Mouse (Mus musculus): Measurements from ENCODE around the gene Adam8. TPM values are rescaled to one million over a fixed set of nuclear protein-coding genes. Genes with fewer than 3 reads are reported as not detected.
A peak's percentile ranks its signal among the peaks of the same experiment; 100 is the strongest.

The Adam8 gene
- polyA plus RNA-seq, 1 experiment: 3.7 TPM

- WGBS: 53% methylated on average over 3 of the region's 3 CpGs
These were observed 11.6 kb downstream of the Adam8 start for GRCm38 (mm10) chr7:139980778-139981177.

DNA sequence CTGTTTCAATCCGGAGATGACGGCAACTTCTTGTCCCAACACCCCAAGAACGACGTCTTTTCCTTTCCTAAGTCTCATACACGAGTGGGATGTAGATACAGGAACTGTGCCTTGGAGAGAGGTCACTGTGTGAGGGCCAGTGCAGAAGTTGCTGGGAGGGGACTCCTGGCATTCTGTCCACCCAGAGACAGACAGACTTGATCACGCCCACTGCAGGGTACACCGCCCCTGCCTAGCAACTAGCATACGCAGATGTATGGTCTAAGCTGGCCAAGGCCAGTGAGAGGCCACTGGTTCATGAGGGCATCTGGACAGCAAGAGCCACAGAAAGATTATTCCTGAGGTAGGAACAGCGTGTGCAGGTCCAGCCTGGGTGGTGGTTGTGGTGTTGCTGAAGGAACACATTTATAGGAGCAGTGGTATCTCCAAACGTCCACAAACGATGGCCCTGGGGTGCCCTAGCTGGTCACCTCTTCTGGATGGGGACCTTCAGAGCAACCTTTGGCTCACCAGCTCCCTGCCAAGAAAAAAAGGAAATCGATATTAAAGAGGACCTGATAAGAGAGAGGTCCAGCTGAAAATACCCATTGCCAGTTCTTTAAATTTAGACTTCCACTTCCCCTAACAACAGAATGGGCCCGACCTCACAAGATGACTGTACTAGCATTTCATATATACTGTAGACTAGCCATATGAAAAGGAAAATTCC, 13.2 kb downstream of the Adam8 start:
- DNase-seq (ENCODE audit: low read depth, low spot score): no peak
- 27% methylated on average over 13 of the region's 13 CpGs for WGBS

More at GRCm38 (mm10) chr7:139980778-139981177, 11.6 kb downstream of the Adam8 start:
- DNase-seq (ENCODE audit: low read depth, low spot score): no peak

DNA sequence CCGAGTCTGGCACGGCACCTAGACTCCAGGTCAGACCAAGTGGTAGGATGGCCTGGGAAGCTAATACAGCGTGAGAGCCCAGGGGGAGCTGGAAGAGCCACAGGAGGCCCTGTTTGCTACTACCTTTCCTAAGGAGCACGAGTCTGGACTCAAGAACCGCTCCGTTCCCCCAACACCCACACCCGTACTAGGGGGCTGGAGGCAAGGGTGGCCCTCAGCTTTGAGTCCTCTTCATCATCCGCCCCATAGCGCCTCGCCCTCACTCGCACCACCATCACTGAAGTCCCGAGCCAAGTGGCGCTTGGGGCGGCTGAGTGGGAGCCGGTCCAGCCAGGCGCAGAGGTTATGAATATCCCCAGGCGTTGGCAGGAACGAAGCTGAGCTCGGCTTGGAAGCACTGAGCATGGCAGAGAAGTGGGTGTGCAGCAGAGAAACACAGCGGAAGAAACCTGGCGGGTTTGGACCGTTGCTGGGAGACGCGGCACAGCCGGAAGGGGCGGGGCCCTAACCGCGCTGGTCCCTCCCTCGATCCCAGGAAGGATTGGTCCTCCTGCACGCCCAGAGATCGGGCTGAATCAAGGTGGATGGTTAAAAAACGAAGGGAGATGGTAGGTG, 14.0 kb downstream of the Adam8 start, which contains the start of gene 6430531B16Rik:
Gene 6430531B16Rik, minus strand, starts transcription at position 478 of the 615 bp plus-strand sequence.
- peak; percentile 40 for DNase-seq (ENCODE audit: low read depth, low spot score)
- WGBS: 5% methylated on average over 32 of the region's 32 CpGs

- DNase-seq (ENCODE audit: low read depth, low spot score): no peak
- WGBS: 48% methylated on average over 5 of the region's 5 CpGs
These were observed 16.9 kb downstream of the Adam8 start for GRCm38 (mm10) chr7:139975471-139975870.

DNA sequence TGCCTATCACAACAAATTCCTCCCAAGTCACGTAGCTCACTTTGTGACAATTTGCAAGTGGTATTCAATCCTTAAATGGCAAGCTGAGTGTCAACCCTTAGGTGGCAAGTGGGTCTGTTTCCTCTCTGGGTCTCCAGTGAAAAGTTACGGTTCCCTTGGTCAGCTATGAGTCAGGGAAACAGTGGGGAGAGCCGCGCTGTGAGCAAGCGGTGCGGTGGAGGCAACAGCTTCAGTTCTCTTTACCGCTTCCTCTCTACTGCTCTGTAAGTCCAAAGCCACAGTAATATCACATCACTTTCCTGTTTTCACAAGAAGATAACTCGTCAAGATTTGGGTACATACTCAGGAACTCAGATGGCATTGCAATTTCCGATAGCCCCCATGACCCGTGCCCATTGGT, 18.1 kb downstream of the Adam8 start:
- DNase-seq (ENCODE audit: low read depth, low spot score): no peak
- 76% methylated on average over 10 of the region's 10 CpGs for WGBS

- no peak for DNase-seq (ENCODE audit: low read depth, low spot score)
These were observed 19.4 kb downstream of the Adam8 start for GRCm38 (mm10) chr7:139972923-139973331.

- 49% methylated on average over 6 of the region's 6 CpGs for WGBS
- no peak for DNase-seq (ENCODE audit: low read depth, low spot score)
These were observed 20.9 kb downstream of the Adam8 start for GRCm38 (mm10) chr7:139971436-139971835.

- DNase-seq (ENCODE audit: low read depth, low spot score): no peak
- WGBS: 69% methylated on average over 5 of the region's 5 CpGs
These were observed 21.4 kb downstream of the Adam8 start for GRCm38 (mm10) chr7:139970979-139971378.

GRCm38 (mm10) chr7:139970216-139970919, 22.0 kb downstream of the Adam8 start:
- WGBS: 80% methylated on average over 10 of the region's 10 CpGs
- DNase-seq (ENCODE audit: low read depth, low spot score): no peak

DNA sequence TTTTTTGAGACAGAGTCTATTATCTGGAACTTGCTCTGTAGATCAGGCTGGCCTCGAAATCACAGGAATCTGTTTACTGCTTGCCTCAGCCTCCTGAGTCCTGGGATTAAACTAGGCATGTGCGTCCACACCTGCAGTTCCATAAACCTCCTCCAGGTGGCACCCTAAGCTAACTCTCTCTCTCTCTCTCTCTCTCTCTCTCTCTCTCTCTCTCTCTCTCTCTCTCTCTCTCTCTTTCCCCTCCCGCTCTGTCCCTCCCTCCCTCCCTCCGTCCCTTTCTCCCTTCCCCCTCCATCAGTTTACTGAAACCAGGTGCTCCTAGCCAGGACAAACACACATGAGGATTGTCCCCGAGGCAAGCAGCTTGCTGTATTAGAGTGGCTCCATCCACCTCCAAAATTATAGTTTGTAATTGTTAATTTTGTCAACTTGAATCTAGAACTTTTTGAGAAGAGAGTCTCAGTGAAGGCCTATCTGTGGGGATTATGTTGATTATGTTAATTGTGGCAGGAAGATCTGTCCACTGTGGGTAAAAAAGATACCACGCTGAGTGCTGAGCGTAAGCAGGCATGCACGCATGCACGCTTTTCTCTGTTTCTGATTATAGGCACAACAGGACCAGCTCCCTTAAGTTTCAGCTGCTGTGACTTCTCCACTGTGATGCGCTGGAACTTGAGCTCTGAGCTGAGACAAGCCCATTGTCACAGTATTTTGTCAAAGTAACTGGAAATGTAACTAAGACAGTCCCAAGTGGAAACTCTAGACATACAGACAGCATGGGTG, 22.8 kb downstream of the Adam8 start:
- DNase-seq (ENCODE audit: low read depth, low spot score): peak; percentile 33
- WGBS: 44% methylated on average over 10 of the region's 10 CpGs

GRCm38 (mm10) chr7:139968428-139968827, 23.9 kb downstream of the Adam8 start:
- no peak for DNase-seq (ENCODE audit: low read depth, low spot score)
- 44% methylated on average over 5 of the region's 5 CpGs for WGBS

DNA sequence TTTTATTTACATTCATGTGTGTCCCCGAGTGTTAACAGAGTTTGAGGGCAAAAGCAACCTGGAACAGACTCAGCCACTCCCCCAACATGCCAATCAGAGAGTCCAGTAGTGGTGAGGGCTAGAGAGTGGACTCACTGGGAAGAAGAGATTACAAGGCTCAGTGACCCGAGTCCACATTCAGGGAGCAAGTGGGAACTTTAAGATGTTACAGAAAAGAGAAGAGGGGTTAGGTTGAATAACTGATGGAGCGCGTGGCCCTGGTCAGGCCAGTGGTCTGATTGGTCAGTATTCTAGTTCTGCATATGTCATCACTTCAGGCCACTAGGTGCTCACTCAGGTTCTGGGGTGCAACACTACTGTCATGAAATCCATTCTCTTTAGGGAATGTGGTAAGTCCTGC, 25.2 kb downstream of the Adam8 start:
- DNase-seq (ENCODE audit: low read depth, low spot score): no peak
- WGBS: 42% methylated on average over 4 of the region's 4 CpGs

GRCm38 (mm10) chr7:139963814-139964213, 28.5 kb downstream of the Adam8 start:
- DNase-seq (ENCODE audit: low read depth, low spot score): no peak
- 47% methylated on average over 4 of the region's 4 CpGs for WGBS

DNA sequence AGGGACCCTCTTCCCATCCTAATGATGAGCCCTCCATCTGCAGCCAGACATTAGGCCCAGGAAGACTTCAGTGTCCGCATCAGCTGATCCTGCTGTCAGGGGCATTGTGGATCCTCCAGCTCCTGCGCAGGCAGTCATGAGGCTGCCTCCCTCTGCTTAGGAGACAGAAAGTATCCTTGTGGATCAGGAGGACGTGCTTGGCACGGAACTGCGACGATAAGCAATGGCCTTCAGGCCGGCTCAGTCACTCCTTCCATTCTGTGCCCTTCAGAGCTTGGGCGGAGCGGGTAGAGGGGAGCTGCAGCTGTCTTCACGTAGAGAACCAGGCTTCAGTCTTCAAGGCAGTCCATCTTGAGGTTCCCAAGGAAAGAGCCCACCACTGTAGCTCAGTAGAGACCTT, 31.2 kb downstream of the Adam8 start:
- DNase-seq (ENCODE audit: low read depth, low spot score): no peak
- WGBS: 79% methylated on average over 10 of the region's 10 CpGs

- 25% methylated on average over 11 of the region's 11 CpGs for WGBS
- no peak for DNase-seq (ENCODE audit: low read depth, low spot score)
These were observed 34.4 kb downstream of the Adam8 start for GRCm38 (mm10) chr7:139957958-139958357.

DNA sequence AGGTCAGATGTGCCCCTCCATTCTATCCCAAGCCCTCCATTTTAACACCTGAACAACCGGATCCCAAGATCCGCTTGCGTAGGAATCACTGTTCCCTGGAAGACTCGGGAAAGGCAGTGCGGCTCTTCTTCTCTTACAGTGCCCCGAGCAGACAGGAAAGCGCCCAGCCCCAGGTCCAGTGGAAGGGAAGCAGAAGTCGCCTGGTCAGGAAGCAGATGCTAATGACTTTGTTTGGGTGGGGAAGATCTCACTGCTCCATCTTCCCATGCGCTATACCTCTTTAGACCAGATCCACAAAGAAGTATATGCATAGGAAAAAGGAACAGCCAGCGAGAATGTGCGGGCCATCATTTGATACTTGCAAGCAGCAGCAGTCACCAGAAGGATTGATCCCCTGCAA, 34.9 kb downstream of the Adam8 start:
- WGBS: 55% methylated on average over 11 of the region's 11 CpGs

DNA sequence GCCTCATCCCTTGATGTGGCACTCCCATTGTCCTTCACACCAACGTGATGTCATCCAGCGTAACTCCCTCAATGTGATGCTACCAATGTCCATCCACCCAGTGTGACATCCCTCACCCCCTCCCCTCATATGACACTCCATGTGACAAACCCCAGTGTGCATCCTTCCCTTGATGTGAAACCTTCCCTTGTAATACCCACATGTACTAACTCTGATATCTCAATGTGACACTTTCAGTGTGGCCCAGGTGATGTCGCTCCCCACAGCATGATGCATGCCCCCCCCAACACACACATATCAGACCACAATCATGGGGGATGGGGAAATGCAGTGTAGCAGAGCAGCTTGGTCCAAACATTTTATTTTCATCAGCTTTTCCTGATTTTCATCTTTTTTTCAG, 35.7 kb downstream of the Adam8 start:
- 80% methylated on average over 3 of the region's 3 CpGs for WGBS
- DNase-seq (ENCODE audit: low read depth, low spot score): no peak

More for the DNA sequence above, 34.9 kb downstream of the Adam8 start:
- DNase-seq (ENCODE audit: low read depth, low spot score): no peak

GRCm38 (mm10) chr7:139955505-139955904, 36.9 kb downstream of the Adam8 start:
- no peak for DNase-seq (ENCODE audit: low read depth, low spot score)
- 77% methylated on average over 4 of the region's 4 CpGs for WGBS

DNA sequence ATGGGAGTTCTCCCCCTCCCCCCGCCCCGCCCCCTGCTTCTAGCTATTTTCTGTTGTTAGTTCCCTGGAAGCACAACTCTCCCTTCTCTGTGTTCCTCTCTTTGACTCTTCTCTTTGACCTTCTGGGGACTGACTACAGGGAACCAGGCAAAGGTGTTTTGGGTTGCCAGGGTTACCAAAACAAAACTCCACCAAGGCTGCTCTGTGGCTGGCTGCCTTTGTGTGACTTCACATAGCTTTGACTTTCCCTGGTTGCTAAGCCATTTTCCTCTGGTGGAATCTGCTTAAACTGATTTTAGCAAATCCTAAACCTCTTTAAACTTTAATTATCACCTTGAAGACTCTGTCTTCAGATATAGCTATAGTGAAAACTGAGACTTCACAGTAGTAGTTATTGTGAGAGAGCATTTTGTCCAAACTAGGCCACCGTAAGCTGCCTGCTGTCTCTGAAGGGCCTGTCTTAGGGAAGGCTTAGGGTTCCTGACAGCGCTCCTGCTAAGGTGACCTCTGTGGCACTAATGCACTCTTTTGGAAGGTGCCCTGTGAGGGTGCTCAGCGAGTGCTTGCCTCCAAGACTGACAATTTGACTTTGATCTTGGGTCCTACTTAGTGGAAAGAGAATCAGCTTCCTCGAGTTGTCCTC, 40.2 kb downstream of the Adam8 start:
- no peak for DNase-seq (ENCODE audit: low read depth, low spot score)
- WGBS: 84% methylated on average over 6 of the region's 6 CpGs

All from large intestine, adult 2 months (tissue).